Mouse (Mus musculus) MEL (cell line): ENCODE measurements around the gene Galnt13. TPM values are rescaled to one million over a fixed set of nuclear protein-coding genes. Genes with fewer than 3 reads are reported as not detected.

Experiments
- DNase-seq: peaks from one replicate; pipeline ENCODE4 v3.0.0; 2011; ENCODE audit warnings: low read depth, low spot score
- H3K27ac ChIP-seq: 2 replicates; pipeline ENCODE4 v1.5.1; 2012; ENCODE audit warnings: low read depth, mild to moderate bottlenecking, control low read depth, low read length, moderate library complexity; ENCODE audit not compliant: control insufficient read depth
- H3K27me3 ChIP-seq, 2 experiments: fragments of 150-350 bp in 1 of 2; sonication (generic) in 1 of 2; 2 replicates each; pipeline ENCODE4 v1.6.1; 2012; ENCODE audit warnings: low read length in 2 of 2, mild to moderate bottlenecking in 2 of 2, improper control_type of control experiment in 1 of 2, moderate library complexity in 1 of 2; ENCODE audit not compliant: insufficient read depth in 2 of 2, control insufficient read depth in 1 of 2
- H3K36me3 ChIP-seq, 2 experiments: 2 replicates each; pipeline ENCODE4 v1.6.1; 2012 to 2014; ENCODE audit warnings: low read length in 2 of 2, improper control_type of control experiment in 1 of 2, inconsistent platforms in 1 of 2, mild to moderate bottlenecking in 1 of 2; ENCODE audit not compliant: insufficient read depth in 2 of 2, control insufficient read depth in 1 of 2
- H3K4me1 ChIP-seq, 2 experiments: fragments of 150-350 bp in 1 of 2; sonication (generic) in 1 of 2; 2 replicates each; pipeline ENCODE4 v1.6.1; 2012; ENCODE audit warnings: low read length in 2 of 2, improper control_type of control experiment in 1 of 2, mild to moderate bottlenecking in 1 of 2; ENCODE audit not compliant: insufficient read depth in 2 of 2, control insufficient read depth in 1 of 2
- H3K4me3 ChIP-seq, 2 experiments: fragments of 150-350 bp in 1 of 2; sonication (generic) in 1 of 2; 2 replicates each; pipeline ENCODE4 v1.5.1; 2012; ENCODE audit warnings: low read depth in 2 of 2, low read length in 2 of 2, mild to moderate bottlenecking in 2 of 2, moderate library complexity in 2 of 2, control low read depth in 1 of 2, improper control_type of control experiment in 1 of 2; ENCODE audit not compliant: control insufficient read depth in 1 of 2, insufficient read depth in 1 of 2
- H3K79me2 ChIP-seq: 2 replicates; pipeline ENCODE4 v1.6.1; 2012; ENCODE audit warnings: mild to moderate bottlenecking, low read length, moderate library complexity; ENCODE audit not compliant: control insufficient read depth, poor library complexity, insufficient read depth
- H3K9ac ChIP-seq: 2 replicates; pipeline ENCODE4 v1.6.1; 2012; ENCODE audit warnings: low read depth, mild to moderate bottlenecking, control low read depth, low read length, moderate library complexity; ENCODE audit not compliant: control insufficient read depth, poor library complexity, severe bottlenecking
- H3K9me3 ChIP-seq: fragments of 150-350 bp; sonication (generic); replicated peaks from 2 replicates; pipeline ENCODE4 v1.6.1; 2012; ENCODE audit warnings: mild to moderate bottlenecking, low read length, improper control_type of control experiment, moderate library complexity; ENCODE audit not compliant: insufficient read depth
- BHLHE40 ChIP-seq: IDR thresholded peaks from 2 replicates; pipeline ENCODE4 v1.6.1; 2012; ENCODE audit warnings: low read depth, mild to moderate bottlenecking, inconsistent platforms, low read length, improper control_type of control experiment, borderline replicate concordance
- CTCF ChIP-seq, 3 experiments: IDR thresholded peaks in 2 of 3; conservative IDR thresholded peaks in 1 of 3; 2 replicates each; pipeline ENCODE4 v1.5.1; 2011 to 2012; ENCODE audit warnings: low read length in 3 of 3, low read depth in 2 of 3, mild to moderate bottlenecking in 2 of 3, improper control_type of control experiment in 1 of 3, inconsistent platforms in 1 of 3, mixed read lengths in 1 of 3, moderate library complexity in 1 of 3; ENCODE audit not compliant: control insufficient read depth in 1 of 3, insufficient read depth in 1 of 3, poor library complexity in 1 of 3, severe bottlenecking in 1 of 3
- E2F4 ChIP-seq: IDR thresholded peaks from 2 replicates; pipeline ENCODE4 v1.6.1; 2011; ENCODE audit warnings: low read depth, low read length, improper control_type of control experiment, borderline replicate concordance
- ELF1 ChIP-seq: IDR thresholded peaks from 2 replicates; pipeline ENCODE4 v1.6.1; 2014; ENCODE audit warnings: low read depth, mild to moderate bottlenecking, inconsistent platforms, low read length, improper control_type of control experiment, moderate library complexity
- EP300 ChIP-seq, 2 experiments: IDR thresholded peaks; 2 replicates each; pipeline ENCODE4 v1.6.1; 2011; ENCODE audit warnings: improper control_type of control experiment in 2 of 2, low read length in 2 of 2, low read depth in 1 of 2, mild to moderate bottlenecking in 1 of 2
- ETS1 ChIP-seq: IDR thresholded peaks from 2 replicates; pipeline ENCODE4 v1.6.1; 2012; ENCODE audit warnings: low read depth, mild to moderate bottlenecking, inconsistent platforms, low read length, improper control_type of control experiment, moderate library complexity
- GABPA ChIP-seq: IDR thresholded peaks from 2 replicates; pipeline ENCODE4 v1.6.1; 2012; ENCODE audit warnings: low read depth, mild to moderate bottlenecking, inconsistent platforms, low read length, improper control_type of control experiment, moderate library complexity
- JUND ChIP-seq: IDR thresholded peaks from 2 replicates; pipeline ENCODE4 v1.6.1; 2011; ENCODE audit warnings: low read depth, mild to moderate bottlenecking, improper control_type of control experiment, low read length
- MAFK ChIP-seq: IDR thresholded peaks from 2 replicates; pipeline ENCODE4 v1.6.1; 2011; ENCODE audit warnings: low read depth, mild to moderate bottlenecking, low read length, improper control_type of control experiment, borderline replicate concordance
- MAZ ChIP-seq: IDR thresholded peaks from 2 replicates; pipeline ENCODE4 v1.6.1; 2012; ENCODE audit warnings: low read depth, mild to moderate bottlenecking, inconsistent platforms, low read length, improper control_type of control experiment
- NRF1 ChIP-seq: IDR thresholded peaks from 2 replicates; pipeline ENCODE4 v1.6.1; 2014; ENCODE audit warnings: low read depth, mild to moderate bottlenecking, inconsistent platforms, low read length, improper control_type of control experiment, moderate library complexity; ENCODE audit not compliant: poor library complexity, insufficient read depth, severe bottlenecking
- POLR2AphosphoS2 ChIP-seq: IDR thresholded peaks from 2 replicates; pipeline ENCODE4 v1.6.1; 2011; ENCODE audit warnings: low read length, improper control_type of control experiment
- SIN3A ChIP-seq: IDR thresholded peaks from 2 replicates; pipeline ENCODE4 v1.6.1; 2012; ENCODE audit warnings: low read length, improper control_type of control experiment, inconsistent platforms
- TAL1 ChIP-seq: IDR thresholded peaks from 2 replicates; pipeline ENCODE4 v1.6.1; 2012; ENCODE audit warnings: mild to moderate bottlenecking, inconsistent platforms, low read length, moderate library complexity, mixed read lengths
- TCF12 ChIP-seq: IDR thresholded peaks from 2 replicates; pipeline ENCODE4 v1.6.1; 2014; ENCODE audit warnings: low read depth, mild to moderate bottlenecking, inconsistent platforms, low read length, improper control_type of control experiment, moderate library complexity
- UBTF ChIP-seq: IDR thresholded peaks from 2 replicates; pipeline ENCODE4 v1.6.1; 2012; ENCODE audit warnings: low read depth, mild to moderate bottlenecking, inconsistent platforms, low read length, improper control_type of control experiment, moderate library complexity, borderline replicate concordance; ENCODE audit not compliant: insufficient read depth
- USF1 ChIP-seq: IDR thresholded peaks from 2 replicates; pipeline ENCODE4 v1.6.1; 2014; ENCODE audit warnings: low read depth, mild to moderate bottlenecking, inconsistent platforms, low read length, improper control_type of control experiment, moderate library complexity
- USF2 ChIP-seq, 2 experiments: IDR thresholded peaks; 2 replicates each; pipeline ENCODE4 v1.6.1; 2011 to 2012; ENCODE audit warnings: improper control_type of control experiment in 2 of 2, low read length in 2 of 2, borderline replicate concordance in 1 of 2, inconsistent platforms in 1 of 2, low read depth in 1 of 2, mild to moderate bottlenecking in 1 of 2; ENCODE audit not compliant: insufficient read depth in 1 of 2
- ZKSCAN1 ChIP-seq: IDR thresholded peaks from 2 replicates; pipeline ENCODE4 v1.6.1; 2012; ENCODE audit warnings: low read depth, mild to moderate bottlenecking, inconsistent platforms, low read length, improper control_type of control experiment, moderate library complexity
- ZMIZ1 ChIP-seq: IDR thresholded peaks from 2 replicates; pipeline ENCODE4 v1.6.1; 2012; ENCODE audit warnings: low read depth, mild to moderate bottlenecking, inconsistent platforms, low read length, improper control_type of control experiment, moderate library complexity
- polyA plus RNA-seq, 2 experiments: library from polyadenylated mRNA; stranded (reverse) in 1 of 2; unstranded in 1 of 2; fragments of >175 nt in 1 of 2; fragments of >200 nt in 1 of 2; gene quantifications; 2 replicates each; pipeline versions ENCODE4 v1.2.1 to v1.2.4; 2012; ENCODE audit warnings: low replicate concordance in 2 of 2, low read depth in 1 of 2; ENCODE audit not compliant: insufficient read length in 2 of 2, insufficient read depth in 1 of 2, missing spikeins in 1 of 2
- total RNA-seq: library from RNA; depleted of rRNA; stranded (reverse); fragments of 300-350 nt; gene quantifications from 2 replicates; pipeline ENCODE4 v1.2.3, GENCODE M21; 2012

Gene Galnt13
- total and polyA plus RNA-seq, 3 experiments = not detected

DNA sequence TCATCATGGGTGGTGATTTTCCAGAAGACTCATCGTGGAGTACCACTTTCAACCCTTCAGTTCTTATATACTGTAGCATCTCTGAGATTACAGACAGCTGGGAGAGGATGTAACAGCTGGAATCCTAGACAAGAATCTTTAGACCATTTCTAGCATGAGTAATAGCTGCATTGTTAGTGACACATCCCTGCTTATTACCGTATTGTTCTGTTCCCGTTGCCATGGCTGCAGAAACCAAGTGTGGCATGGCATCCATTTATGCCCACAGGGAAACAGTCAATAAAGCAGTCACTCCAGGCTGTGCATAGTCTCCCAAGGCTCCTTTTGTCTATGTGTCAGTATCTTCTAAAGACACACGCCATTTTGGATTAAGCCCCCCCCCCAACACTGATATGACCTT is 655.4 kb downstream of the Galnt13 start:
- TF ChIP-seq ZMIZ1 = no peak
- TF ChIP-seq ELF1 = no peak
- no peak for TF ChIP-seq USF1
- TF ChIP-seq MAFK = no peak
- TF ChIP-seq CTCF (IDR thresholded peaks at IDR 0.05 in 2 of 3, conservative IDR thresholded peaks at IDR 0.05 in 1 of 3; ENCODE audit: control insufficient read depth in 1 of 3, insufficient read depth in 1 of 3, low read depth in 2 of 3, low read length in 3 of 3, poor library complexity in 1 of 3, severe bottlenecking in 1 of 3) = no peak
- no peak for TF ChIP-seq ZKSCAN1
- no peak for TF ChIP-seq JUND
- TF ChIP-seq GABPA = no peak
- TF ChIP-seq NRF1 = no peak
- no peak for TF ChIP-seq BHLHE40
- no peak for TF ChIP-seq MAZ
- no peak for TF ChIP-seq USF2 (IDR thresholded peaks at IDR 0.05; ENCODE audit: borderline replicate concordance in 1 of 2, insufficient read depth in 1 of 2, low read depth in 1 of 2, low read length in 2 of 2)
- no peak for TF ChIP-seq TAL1
- no peak for TF ChIP-seq UBTF
- TF ChIP-seq E2F4 = no peak
- no peak for TF ChIP-seq POLR2AphosphoS2
- no peak for TF ChIP-seq SIN3A
- TF ChIP-seq, all 39 proteins: peak for 0
- DNase-seq = no peak
- Histone ChIP-seq H3K4me1 (no peaks in the 10 kb centered on the region), H3K9me3 (no peaks in the 10 kb centered on the region), H3K36me3 (no peaks in the 10 kb centered on the region), H3K79me2 (no peaks in the 10 kb centered on the region), H3K27me3 (no peaks in the 10 kb centered on the region), H3K9ac (no peak overlapping the region), H3K27ac (no peak overlapping the region), H3K4me3 (no peak overlapping the region)

DNA sequence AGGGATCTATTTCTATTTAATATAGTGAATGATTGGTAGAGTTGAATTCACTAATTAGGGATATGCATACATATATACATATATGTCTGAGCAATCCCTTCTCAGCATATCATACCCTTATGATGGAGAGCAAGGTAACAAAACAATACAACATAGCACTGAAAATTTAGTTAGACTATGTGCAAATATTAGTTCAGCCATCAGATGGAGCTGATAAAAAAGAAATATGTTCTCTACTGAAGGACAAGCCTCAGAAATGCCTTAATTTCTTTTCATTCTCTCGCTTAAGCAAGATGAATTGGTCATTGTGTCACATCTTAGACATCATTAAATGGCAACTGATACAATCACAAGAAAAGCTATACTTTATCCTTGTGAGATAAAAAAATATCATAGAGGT is 663.0 kb downstream of the Galnt13 start:
- Histone ChIP-seq H3K36me3 (no peaks in the 10 kb centered on the region), H3K27ac (no peak overlapping the region), H3K9ac (no peak overlapping the region), H3K9me3 (no peaks in the 10 kb centered on the region), H3K27me3 (no peaks in the 10 kb centered on the region), H3K79me2 (no peaks in the 10 kb centered on the region), H3K4me1 (no peaks in the 10 kb centered on the region), H3K4me3 (no peak overlapping the region)
- TF ChIP-seq ZMIZ1 (no peak), TAL1 (no peak), EP300 (IDR thresholded peaks at IDR 0.05; ENCODE audit: low read depth in 1 of 2, low read length in 2 of 2) (no peak), ZKSCAN1 (no peak), ETS1 (no peak), GABPA (no peak), TCF12 (no peak)
- DNase-seq = no peak
